Mouse (Mus musculus): ENCODE measurements around the gene Ppp1r7. TPM values are rescaled to one million over a fixed set of nuclear protein-coding genes. Genes with fewer than 3 reads are reported as not detected.

The Ppp1r7 gene
- 1.8 TPM for polyA plus RNA-seq (2015; fragmentation: Illumina TruSeq; extraction: RNeasy Lipid Tissue Mini Kit (QIAGEN cat#74804); ENCODE audit: insufficient read depth, low read depth, low replicate concordance)

DNA sequence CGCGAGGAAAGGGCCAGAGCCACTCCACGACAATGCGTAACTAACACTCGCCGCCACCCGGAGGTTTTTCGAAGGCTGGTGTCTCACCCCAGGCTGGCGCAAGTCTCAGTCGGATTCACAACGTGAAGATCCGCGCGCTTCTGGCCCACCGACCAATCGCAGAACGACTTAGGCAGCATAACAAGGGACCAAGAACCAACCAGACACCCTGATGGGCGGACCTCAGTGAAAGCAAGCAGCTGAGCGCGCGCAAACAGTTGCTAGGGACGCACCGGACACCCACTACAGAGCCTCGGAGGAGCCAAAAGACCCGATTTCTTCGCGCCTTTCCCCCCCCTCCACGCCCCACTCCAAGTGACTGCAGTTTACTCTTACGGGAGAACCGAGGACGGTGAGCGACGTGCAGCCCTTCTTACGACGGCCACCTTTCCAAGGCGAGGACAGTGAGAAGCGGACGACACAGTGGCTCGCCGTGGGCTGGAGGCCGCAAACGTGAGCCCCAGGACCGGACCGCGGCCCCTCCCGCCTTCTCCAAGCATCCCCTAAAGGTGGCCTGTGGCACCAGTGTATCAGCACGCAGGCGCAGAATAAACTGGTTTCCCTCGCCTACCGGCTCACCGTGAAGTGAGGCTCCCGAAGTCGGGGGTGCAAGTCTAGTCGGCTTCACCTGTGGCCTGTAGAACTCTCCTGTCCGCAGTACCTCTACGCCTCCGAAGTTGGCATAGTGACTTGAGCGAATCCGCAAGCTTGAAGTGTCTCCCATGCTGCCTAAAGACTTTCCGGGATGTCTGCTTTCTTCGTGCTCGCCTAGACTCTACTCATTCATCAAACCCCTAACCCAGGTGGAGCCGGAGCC is at the start of gene Ppp1r7, which contains the start of gene Pask:
Gene Ppp1r7, plus strand, starts transcription at position 207 of the 856 bp plus-strand sequence.
Gene Pask, minus strand, starts transcription at position 835 of the 856 bp plus-strand sequence.

DNA sequence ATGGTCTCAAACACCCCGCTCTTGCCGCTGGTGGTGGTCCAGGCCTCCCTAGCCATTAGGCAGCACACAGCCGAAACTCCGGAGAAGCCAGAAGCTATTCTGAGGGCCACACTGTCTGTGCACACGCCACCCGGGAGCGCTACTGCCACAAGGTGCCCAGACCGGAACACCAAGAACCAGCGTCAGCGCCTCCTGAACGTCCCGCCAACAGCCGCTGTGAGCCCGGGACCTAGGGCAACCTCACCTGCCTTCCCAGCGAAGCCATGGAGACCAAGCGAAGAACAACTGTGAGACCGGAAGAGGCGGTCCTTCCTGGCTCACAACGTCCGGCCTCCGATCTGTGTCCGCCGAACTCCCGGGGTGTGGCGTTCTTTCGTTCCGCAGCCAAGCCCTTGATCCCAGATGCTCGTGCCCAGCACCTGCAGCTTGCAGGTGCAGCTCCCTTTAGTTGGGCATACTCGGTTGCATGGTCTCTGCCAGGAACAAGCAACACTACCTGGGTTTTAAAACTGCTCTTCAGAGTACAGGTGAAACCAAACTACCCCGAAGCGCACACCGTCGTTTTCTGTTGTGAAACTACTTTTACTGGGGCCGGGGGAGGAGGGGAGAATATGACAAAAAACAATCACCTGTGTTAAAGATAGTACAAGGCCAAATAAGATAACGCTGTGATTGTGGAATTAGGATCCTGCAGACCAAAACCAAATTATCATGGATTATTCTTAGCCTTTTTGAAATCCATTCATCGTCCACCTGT is 36.9 kb upstream of the Ppp1r7 start, which contains the start of gene Mterf4:
Gene Mterf4, minus strand, starts transcription at position 335 of the 757 bp plus-strand sequence.

DNA sequence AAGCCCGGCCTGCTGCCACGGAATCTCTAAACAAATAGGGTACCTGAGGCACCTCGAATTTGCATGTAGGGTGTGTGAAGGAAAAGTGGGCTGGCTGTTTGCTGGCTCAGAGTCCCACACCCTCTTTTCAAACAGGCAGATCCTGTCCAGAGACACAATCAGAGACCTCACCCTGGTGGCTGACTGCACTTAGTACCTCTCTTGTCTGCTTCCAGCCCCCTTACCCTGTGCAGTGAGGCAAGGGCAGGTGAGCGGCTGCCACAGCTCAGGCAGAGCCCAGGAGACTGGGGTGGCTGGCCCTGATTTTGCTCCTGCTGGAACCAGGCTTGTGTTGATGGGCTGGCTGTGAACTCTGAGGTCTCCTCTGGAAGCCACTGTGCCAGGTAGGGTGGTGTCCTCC is 31.0 kb downstream of the Ppp1r7 start, which contains the start of gene Ano7:
Gene Ano7, plus strand, starts transcription at position 266 of the 400 bp plus-strand sequence.

Other genes starting within 250 kb of the Ppp1r7 start
- gene Kif1a, start 240.9 kb upstream of the Ppp1r7 start, polyA plus RNA-seq (2015; fragmentation: Illumina TruSeq; extraction: RNeasy Lipid Tissue Mini Kit (QIAGEN cat#74804); ENCODE audit: insufficient read depth, low read depth, low replicate concordance), result 3.3 TPM
- gene Agxt, start 207.6 kb upstream of the Ppp1r7 start, polyA plus RNA-seq (2015; fragmentation: Illumina TruSeq; extraction: RNeasy Lipid Tissue Mini Kit (QIAGEN cat#74804); ENCODE audit: insufficient read depth, low read depth, low replicate concordance), result not detected
- gene 2310007B03Rik, start 181.9 kb upstream of the Ppp1r7 start, polyA plus RNA-seq (2015; fragmentation: Illumina TruSeq; extraction: RNeasy Lipid Tissue Mini Kit (QIAGEN cat#74804); ENCODE audit: insufficient read depth, low read depth, low replicate concordance), result not detected
- not detected for gene Crocc2, start 174.1 kb upstream of the Ppp1r7 start, polyA plus RNA-seq (2015; fragmentation: Illumina TruSeq; extraction: RNeasy Lipid Tissue Mini Kit (QIAGEN cat#74804); ENCODE audit: insufficient read depth, low read depth, low replicate concordance)
- gene Sned1, start 107.0 kb upstream of the Ppp1r7 start, polyA plus RNA-seq (2015; fragmentation: Illumina TruSeq; extraction: RNeasy Lipid Tissue Mini Kit (QIAGEN cat#74804); ENCODE audit: insufficient read depth, low read depth, low replicate concordance), result 9.7 TPM
- gene Mterf4, start 36.9 kb upstream of the Ppp1r7 start, polyA plus RNA-seq (2015; fragmentation: Illumina TruSeq; extraction: RNeasy Lipid Tissue Mini Kit (QIAGEN cat#74804); ENCODE audit: insufficient read depth, low read depth, low replicate concordance), result 5.6 TPM
- 0.48 TPM for gene Pask, start 628 bp downstream of the Ppp1r7 start, polyA plus RNA-seq (2015; fragmentation: Illumina TruSeq; extraction: RNeasy Lipid Tissue Mini Kit (QIAGEN cat#74804); ENCODE audit: insufficient read depth, low read depth, low replicate concordance)
- not detected for gene Ano7, start 31.1 kb downstream of the Ppp1r7 start, polyA plus RNA-seq (2015; fragmentation: Illumina TruSeq; extraction: RNeasy Lipid Tissue Mini Kit (QIAGEN cat#74804); ENCODE audit: insufficient read depth, low read depth, low replicate concordance)
- 68.6 TPM for gene Hdlbp, start 136.0 kb downstream of the Ppp1r7 start, polyA plus RNA-seq (2015; fragmentation: Illumina TruSeq; extraction: RNeasy Lipid Tissue Mini Kit (QIAGEN cat#74804); ENCODE audit: insufficient read depth, low read depth, low replicate concordance)
- 2.7 TPM for gene Farp2, start 169.2 kb downstream of the Ppp1r7 start, polyA plus RNA-seq (2015; fragmentation: Illumina TruSeq; extraction: RNeasy Lipid Tissue Mini Kit (QIAGEN cat#74804); ENCODE audit: insufficient read depth, low read depth, low replicate concordance)